Mouse (Mus musculus) neural tube, embryonic 13.5 days (tissue): ENCODE measurements around the gene Vwa5b2. TPM values are rescaled to one million over a fixed set of nuclear protein-coding genes. Genes with fewer than 3 reads are reported as not detected.

Experiments used
- ATAC-seq: fragments of 200-750 bp; cut with Nextera tagmentation; 2 replicates; pipeline ENCODE4 v1.8.0; 2017; ENCODE audit warnings: low read depth, mild to moderate bottlenecking, moderate TSS enrichment, moderate library complexity
- H3K27ac ChIP-seq: fragments of 300-500 bp; sonication (generic); replicated peaks from 2 replicates; pipeline ENCODE4 v1.5.1; 2015; ENCODE audit warnings: moderate library complexity, mild to moderate bottlenecking, inconsistent platforms
- H3K27me3 ChIP-seq: fragments of 300-500 bp; sonication (generic); 2 replicates; pipeline ENCODE4 v1.6.1; 2015; ENCODE audit warnings: mild to moderate bottlenecking, inconsistent platforms
- H3K36me3 ChIP-seq: fragments of 300-500 bp; sonication (generic); 2 replicates; pipeline ENCODE4 v1.6.1; 2015; ENCODE audit warnings: mild to moderate bottlenecking, inconsistent platforms
- H3K4me1 ChIP-seq: fragments of 300-500 bp; sonication (generic); replicated peaks from 2 replicates; pipeline ENCODE4 v1.6.1; 2015; ENCODE audit warnings: inconsistent platforms
- H3K4me2 ChIP-seq: fragments of 300-500 bp; sonication (generic); 2 replicates; pipeline ENCODE4 v1.6.1; 2015; ENCODE audit warnings: inconsistent platforms, mild to moderate bottlenecking, moderate library complexity
- H3K4me3 ChIP-seq: fragments of 300-500 bp; sonication (generic); 2 replicates; pipeline ENCODE4 v1.5.1; 2015; ENCODE audit warnings: mild to moderate bottlenecking, inconsistent platforms
- H3K9ac ChIP-seq: fragments of 300-500 bp; sonication (generic); 2 replicates; pipeline ENCODE4 v1.6.1; 2015; ENCODE audit warnings: moderate library complexity, mild to moderate bottlenecking, inconsistent platforms
- H3K9me3 ChIP-seq: fragments of 300-500 bp; sonication (generic); 2 replicates; pipeline ENCODE4 v1.6.1; 2016; ENCODE audit warnings: inconsistent platforms
- WGBS: fragments of 180-500 bp; shearing (Covaris S2); methylation state at CpG from one replicate; pipeline ENCODE4 v1.1.7; 2015; 5-methylcytosine and 5-hydroxymethylcytosine counted together
- microRNA counts: library from miRNA; unstranded; fragments of <30 nt; microRNA quantifications from one replicate; lab custom pipeline; 2016
- microRNA-seq: library from miRNA; unstranded; fragments of <30 nt; microRNA quantifications from one replicate; pipeline ENCODE4, GENCODE M21; 2016
- polyA plus RNA-seq: library from polyadenylated mRNA; unstranded; fragments of >200 nt; fragmentation: Nextera tagmentation; extraction: Ambion mirVana; gene quantifications from 2 replicates; pipeline ENCODE4 v1.2.1, GENCODE M21; 2015

The Vwa5b2 gene
- polyA plus RNA-seq, 1 experiment from 2014 or later = 27.0 TPM

GRCm38 (mm10) chr16:20642161-20642560 lies 52.9 kb downstream of the Vwa5b2 start:
- no peaks in the 10 kb centered on the region for H3K27me3 ChIP-seq
- no peak overlapping the region for H3K4me3 ChIP-seq
- 0 out of 2 replicates have a peak, but pooled peaks cover 9% of the 10 kb centered on the region for H3K4me1 ChIP-seq
- no peak overlapping the region for H3K27ac ChIP-seq
- no peak overlapping the region for H3K4me2 ChIP-seq
- peak; percentile 37; the same call in 1 of the 2 replicates for ATAC-seq
- H3K36me3 ChIP-seq = no peaks in the 10 kb centered on the region
- WGBS = 2% methylated on average over 8 of the region's 8 CpGs
- no peaks in the 10 kb centered on the region for H3K9me3 ChIP-seq
- no peak overlapping the region for H3K9ac ChIP-seq

GRCm38 (mm10) chr16:20643911-20644310 lies 54.6 kb downstream of the Vwa5b2 start:
- H3K4me1 ChIP-seq = 0 out of 2 replicates have a peak, but pooled peaks cover under 1% of the 10 kb centered on the region
- H3K27ac ChIP-seq = no peak overlapping the region
- no peak overlapping the region for H3K4me2 ChIP-seq
- no peak for ATAC-seq
- H3K27me3 ChIP-seq = no peaks in the 10 kb centered on the region
- H3K9ac ChIP-seq = no peak overlapping the region; the same call in 1 of the 2 replicates
- no peaks in the 10 kb centered on the region for H3K36me3 ChIP-seq
- H3K9me3 ChIP-seq = no peaks in the 10 kb centered on the region
- H3K4me3 ChIP-seq = no peak overlapping the region
- 87% methylated on average over 7 of the region's 7 CpGs for WGBS

DNA sequence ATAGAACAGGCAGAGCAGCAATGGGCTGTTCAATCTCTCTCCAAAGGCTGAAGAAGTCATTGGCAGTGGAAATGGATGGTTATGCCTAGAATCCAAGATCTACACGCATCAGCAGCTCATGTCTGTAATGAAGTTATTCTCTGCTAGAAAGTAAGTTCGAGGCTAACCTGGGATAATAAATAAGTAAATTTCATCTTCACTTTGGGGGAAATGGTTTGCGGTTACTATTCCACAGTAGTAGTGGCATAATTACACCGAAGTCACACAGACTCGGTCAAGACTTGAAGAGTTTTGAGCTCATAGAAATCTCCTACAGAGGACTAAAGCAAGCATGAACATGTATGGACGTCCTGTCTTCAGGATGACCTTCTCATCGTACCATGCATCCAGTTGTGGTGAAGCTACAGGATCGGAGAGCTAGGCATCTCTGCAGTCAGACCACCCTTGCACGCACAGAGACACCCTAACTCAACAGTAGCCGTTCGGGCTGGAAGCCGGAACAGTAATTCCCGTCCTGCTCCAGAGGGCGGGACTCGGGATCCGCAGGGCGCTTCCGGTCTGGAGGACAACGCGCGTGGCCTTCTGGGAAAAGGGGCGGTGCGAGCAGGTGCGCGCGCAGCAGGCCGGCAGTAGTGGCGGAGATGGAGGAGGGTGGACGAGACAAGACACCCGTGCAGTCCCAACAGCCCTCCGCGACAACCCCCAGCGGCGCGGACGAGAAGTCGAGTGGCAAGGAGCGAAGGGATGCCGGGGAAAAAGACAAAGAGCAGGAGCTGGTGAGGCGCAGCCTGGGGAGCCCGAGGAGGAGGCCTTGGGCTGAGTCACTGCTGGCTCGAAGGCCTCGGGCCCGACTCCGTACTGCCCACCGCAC lies 62.0 kb downstream of the Vwa5b2 start, which contains the start of gene Psmd2:
Psmd2 (plus strand) TSS at position 577 of the 871 bp plus-strand sequence.
- peak within 1 kb of the TSS; percentile 86 for H3K4me3 ChIP-seq
- peak within 1 kb of the TSS; percentile 88 for H3K27ac ChIP-seq
- H3K4me1 ChIP-seq = peaks cover 19% of the 10 kb centered on the region
- WGBS = 2% methylated on average over 46 of the region's 46 CpGs
- no peaks in the 10 kb centered on the region for H3K27me3 ChIP-seq
- H3K4me2 ChIP-seq = peak within 1 kb of the TSS; percentile 80
- peaks cover 20% of the 10 kb centered on the region for H3K36me3 ChIP-seq
- peak within 1 kb of the TSS; percentile 93 for H3K9ac ChIP-seq
- ATAC-seq = peak; percentile 96
- H3K9me3 ChIP-seq = no peaks in the 10 kb centered on the region

DNA sequence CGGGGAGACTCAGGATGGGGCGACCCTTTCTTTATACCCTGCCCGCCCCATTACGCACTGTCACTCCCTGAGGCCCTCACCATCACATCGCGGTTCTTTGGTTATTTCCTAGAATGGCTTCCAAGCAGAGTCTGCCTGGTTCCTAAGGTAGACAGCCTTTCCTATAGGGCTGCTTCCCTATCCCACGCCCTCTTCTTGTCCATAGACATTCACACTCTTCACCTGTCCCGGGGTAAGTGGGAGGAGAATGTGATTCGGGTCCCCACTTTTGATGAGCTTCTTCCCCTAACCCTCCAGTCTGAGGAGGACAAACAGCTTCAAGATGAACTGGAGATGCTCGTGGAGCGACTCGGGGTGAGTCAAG lies 62.7 kb downstream of the Vwa5b2 start:
- Histone ChIP-seq H3K4me3 (peak overlapping the region; percentile 86), H3K4me2 (peak overlapping the region; percentile 80), H3K9ac (peak overlapping the region; percentile 93), H3K27me3 (no peaks in the 10 kb centered on the region), H3K4me1 (peaks cover 19% of the 10 kb centered on the region), H3K9me3 (no peaks in the 10 kb centered on the region), H3K27ac (peak overlapping the region; percentile 88), H3K36me3 (peaks cover 26% of the 10 kb centered on the region)
- WGBS = 10% methylated on average over 12 of the region's 12 CpGs
- no peak for ATAC-seq

- H3K4me2 ChIP-seq = peak overlapping the region; percentile 80
- no peak overlapping the region for H3K9ac ChIP-seq
- H3K4me1 ChIP-seq = peaks cover 19% of the 10 kb centered on the region
- H3K27ac ChIP-seq = no peak overlapping the region
- no peak for ATAC-seq
- H3K36me3 ChIP-seq = peaks cover 40% of the 10 kb centered on the region
- 62% methylated on average over 2 of the region's 2 CpGs for WGBS
- 0 out of 2 replicates have a peak overlapping the region, but pooled peaks have one; percentile 86 for H3K4me3 ChIP-seq
- no peaks in the 10 kb centered on the region for H3K27me3 ChIP-seq
- H3K9me3 ChIP-seq = no peaks in the 10 kb centered on the region
Measured at GRCm38 (mm10) chr16:20653315-20653714, 64.0 kb downstream of the Vwa5b2 start.

MicroRNAs within 50 kb of the gene (microRNA counts, 519-probe panel; counts per million panel counts)
- 3,632 counts per million, percentile 53 among the panel's probes with 10 or more counts for microRNA mmu-miR-1224 (lab: Ali Mortazavi, UCI)

Small RNA genes lying within 50 kb of the gene (microRNA-seq; reads per million reads assigned to microRNA genes)
- gene Mir1224 = 37.0 reads per million, percentile 42 among the genes with 10 or more reads in this experiment

Other genes starting within 250 kb of the Vwa5b2 start
- 120 and 123 TPM in 2 replicates for gene Abcc5, start 163.1 kb upstream of the Vwa5b2 start, polyA plus RNA-seq
- gene Eif2b5, start 90.7 kb upstream of the Vwa5b2 start, polyA plus RNA-seq = 102 and 103 TPM in 2 replicates
- 48.5 and 55.4 TPM in 2 replicates for gene Dvl3, start 72.5 kb upstream of the Vwa5b2 start, polyA plus RNA-seq
- 1,020 and 1,063 TPM in 2 replicates for gene Ap2m1, start 54.0 kb upstream of the Vwa5b2 start, polyA plus RNA-seq
- gene Abcf3, start 40.9 kb upstream of the Vwa5b2 start, polyA plus RNA-seq = 72.2 and 81.5 TPM in 2 replicates
- gene Eef1akmt4, start 22.1 kb downstream of the Vwa5b2 start, polyA plus RNA-seq = 15.0 and 16.2 TPM in 2 replicates
- 1.4 TPM in 1 of 2 replicates, not detected in the other for gene Gm49333, start 22.1 kb downstream of the Vwa5b2 start, polyA plus RNA-seq
- 43.2 and 44.8 TPM in 2 replicates for gene Alg3, start 22.3 kb downstream of the Vwa5b2 start, polyA plus RNA-seq
- 20.8 and 23.7 TPM in 2 replicates for gene Camk2n2, start 31.8 kb downstream of the Vwa5b2 start, polyA plus RNA-seq
- 12.2 and 12.8 TPM in 2 replicates for gene Ece2, start 40.4 kb downstream of the Vwa5b2 start, polyA plus RNA-seq
- gene Psmd2, start 62.2 kb downstream of the Vwa5b2 start, polyA plus RNA-seq = 352 and 361 TPM in 2 replicates
- gene Eif4g1, start 78.8 kb downstream of the Vwa5b2 start, polyA plus RNA-seq = 141 and 144 TPM in 2 replicates
- 26.3 and 27.8 TPM in 2 replicates for gene Fam131a, start 103.8 kb downstream of the Vwa5b2 start, polyA plus RNA-seq
- gene Polr2h, start 128.2 kb downstream of the Vwa5b2 start, polyA plus RNA-seq = 89.9 and 92.3 TPM in 2 replicates
- 30.8 and 31.4 TPM in 2 replicates for gene Clcn2, start 128.3 kb downstream of the Vwa5b2 start, polyA plus RNA-seq
- gene Chrd, start 143.7 kb downstream of the Vwa5b2 start, polyA plus RNA-seq = 5.8 and 6.9 TPM in 2 replicates
- 0.99 and 1.5 TPM in 2 replicates for gene Thpo, start 145.0 kb downstream of the Vwa5b2 start, polyA plus RNA-seq